Mouse (Mus musculus): ENCODE measurements around the gene Txnrd2. TPM values are rescaled to one million over a fixed set of nuclear protein-coding genes. Genes with fewer than 3 reads are reported as not detected.

Txnrd2 gene
- polyA plus RNA-seq, 1 experiment from 2014 or later, result 22.7 TPM

DNA sequence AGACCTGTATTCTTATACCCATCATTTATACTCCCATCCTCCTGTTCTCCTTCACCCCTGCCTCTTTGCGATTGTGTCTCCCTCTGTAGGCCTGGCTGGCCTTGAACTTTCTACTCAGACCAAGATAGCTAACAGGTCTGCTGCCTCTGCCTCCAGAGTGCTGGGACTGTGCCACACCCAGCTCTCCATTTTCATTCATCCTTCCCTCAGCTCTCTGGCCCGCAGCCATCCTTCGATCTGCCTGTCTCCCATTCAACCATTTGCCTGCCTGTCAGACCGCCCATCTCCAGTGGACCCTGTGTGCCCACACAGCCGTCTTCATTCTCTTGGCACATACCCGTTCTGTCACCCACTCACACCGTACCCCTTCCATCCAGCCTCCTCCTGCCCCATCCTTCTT lies 42.0 kb upstream of the Txnrd2 start:
- ATAC-seq (ENCODE audit: low FRiP score), result no peak
- Histone ChIP-seq H3K4me3 (ENCODE audit: low read depth, low read length) (no peak overlapping the region), H3K9ac (ENCODE audit: low read length) (no peak overlapping the region), H3K4me1 (ENCODE audit: control insufficient read depth, insufficient read depth, low read length) (peaks cover 72% of the 10 kb centered on the region), H3K27ac (ENCODE audit: low read depth, low read length) (no peak overlapping the region), H3K4me2 (no peak overlapping the region), H3K36me3 (ENCODE audit: control insufficient read depth, insufficient read depth, low read length) (no peaks in the 10 kb centered on the region), H3K27me3 (ENCODE audit: control insufficient read depth, insufficient read depth, low read length) (no peaks in the 10 kb centered on the region), H3K9me3 (ENCODE audit: control insufficient read depth, low read length) (no peaks in the 10 kb centered on the region)
- WGBS, result 82% methylated on average over 7 of the region's 7 CpGs
- no peak for DNase-seq (ENCODE audit: low spot score, missing footprints)

DNA sequence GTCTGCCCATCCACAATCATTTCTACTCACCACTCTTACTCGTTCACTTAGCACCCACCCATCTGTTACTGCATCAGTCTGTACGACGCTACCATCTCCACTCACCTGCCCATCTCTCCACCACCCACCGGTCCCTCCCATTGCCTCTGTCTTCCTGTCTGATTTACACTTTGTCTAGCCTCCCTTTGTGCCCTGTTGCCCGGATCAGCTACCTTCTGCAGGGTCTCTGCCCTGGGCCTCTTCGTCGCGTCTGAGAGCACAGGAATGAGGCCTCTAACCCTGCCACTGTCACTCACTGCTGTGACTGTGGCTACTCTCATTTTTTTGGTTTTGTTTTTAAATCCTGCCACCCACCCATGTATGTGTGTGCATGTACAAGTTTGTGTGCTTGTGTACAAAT lies 41.5 kb upstream of the Txnrd2 start:
- no peak overlapping the region for H3K27ac ChIP-seq (ENCODE audit: low read depth, low read length)
- no peaks in the 10 kb centered on the region for H3K9me3 ChIP-seq (ENCODE audit: control insufficient read depth, low read length)
- 55% methylated on average over 8 of the region's 8 CpGs for WGBS
- H3K4me1 ChIP-seq (ENCODE audit: control insufficient read depth, insufficient read depth, low read length), result peaks cover 69% of the 10 kb centered on the region
- H3K36me3 ChIP-seq (ENCODE audit: control insufficient read depth, insufficient read depth, low read length), result no peaks in the 10 kb centered on the region
- H3K27me3 ChIP-seq (ENCODE audit: control insufficient read depth, insufficient read depth, low read length), result no peaks in the 10 kb centered on the region
- H3K4me3 ChIP-seq (ENCODE audit: low read depth, low read length), result no peak overlapping the region
- DNase-seq (ENCODE audit: low spot score, missing footprints), result no peak
- no peak overlapping the region for H3K9ac ChIP-seq (ENCODE audit: low read length)
- no peak overlapping the region for H3K4me2 ChIP-seq
- no peak for ATAC-seq (ENCODE audit: low FRiP score)

DNA sequence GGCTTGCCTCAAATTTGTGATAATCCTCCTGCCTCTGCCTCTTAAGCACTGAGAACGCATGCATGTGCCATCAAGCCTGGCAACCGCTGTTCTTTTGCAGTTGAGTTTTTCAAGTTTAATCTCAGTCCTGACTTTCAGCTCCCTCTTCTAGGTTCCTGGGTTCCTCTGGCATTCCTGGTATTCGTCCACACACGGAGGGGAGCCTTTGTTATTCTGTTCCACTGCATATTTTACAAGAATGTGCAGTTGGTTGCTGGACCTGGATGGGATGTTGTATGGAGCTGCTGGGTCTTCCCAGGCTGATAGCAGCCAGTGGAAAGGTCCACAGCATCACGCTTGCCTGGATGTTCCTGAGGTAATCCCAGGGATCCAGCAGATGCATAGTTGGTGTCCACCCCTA lies 40.8 kb upstream of the Txnrd2 start:
- no peak overlapping the region for H3K4me2 ChIP-seq
- WGBS, result 60% methylated on average over 5 of the region's 5 CpGs
- peaks cover 62% of the 10 kb centered on the region for H3K4me1 ChIP-seq (ENCODE audit: control insufficient read depth, insufficient read depth, low read length)
- H3K27me3 ChIP-seq (ENCODE audit: control insufficient read depth, insufficient read depth, low read length), result no peaks in the 10 kb centered on the region
- no peak overlapping the region for H3K27ac ChIP-seq (ENCODE audit: low read depth, low read length)
- no peaks in the 10 kb centered on the region for H3K36me3 ChIP-seq (ENCODE audit: control insufficient read depth, insufficient read depth, low read length)
- H3K9ac ChIP-seq (ENCODE audit: low read length), result no peak overlapping the region
- H3K9me3 ChIP-seq (ENCODE audit: control insufficient read depth, low read length), result no peaks in the 10 kb centered on the region
- H3K4me3 ChIP-seq (ENCODE audit: low read depth, low read length), result no peak overlapping the region
- DNase-seq (ENCODE audit: low spot score, missing footprints) (no peak), ATAC-seq (ENCODE audit: low FRiP score) (no peak)

DNA sequence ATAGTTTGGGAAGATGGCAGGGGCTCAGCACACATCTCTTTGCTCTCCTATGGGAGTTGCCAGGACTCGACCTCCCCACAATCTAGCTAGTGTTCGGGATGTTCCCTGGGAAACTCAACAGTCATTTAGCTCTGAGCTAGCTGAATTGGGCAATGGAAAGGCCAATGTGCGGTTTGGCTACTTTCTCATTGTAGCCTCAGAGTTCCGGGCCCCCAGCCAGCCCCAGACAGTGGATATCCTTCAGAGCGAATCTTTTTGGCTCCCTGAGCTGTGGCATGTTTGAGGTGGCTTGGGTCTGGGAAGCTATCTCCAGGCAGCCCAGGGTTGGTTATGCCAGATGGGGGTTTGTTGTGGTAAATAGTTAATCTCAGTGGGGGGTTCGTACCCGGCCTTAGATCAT lies 39.7 kb upstream of the Txnrd2 start:
- H3K4me2 ChIP-seq, result no peak overlapping the region
- 82% methylated on average over 7 of the region's 7 CpGs for WGBS
- DNase-seq (ENCODE audit: low spot score, missing footprints) (no peak), ATAC-seq (ENCODE audit: low FRiP score) (no peak)
- no peaks in the 10 kb centered on the region for H3K9me3 ChIP-seq (ENCODE audit: control insufficient read depth, low read length)
- H3K4me3 ChIP-seq (ENCODE audit: low read depth, low read length), result no peak overlapping the region
- no peak overlapping the region for H3K9ac ChIP-seq (ENCODE audit: low read length)
- H3K4me1 ChIP-seq (ENCODE audit: control insufficient read depth, insufficient read depth, low read length), result peaks cover 51% of the 10 kb centered on the region
- no peaks in the 10 kb centered on the region for H3K27me3 ChIP-seq (ENCODE audit: control insufficient read depth, insufficient read depth, low read length)
- no peak overlapping the region for H3K27ac ChIP-seq (ENCODE audit: low read depth, low read length)
- no peaks in the 10 kb centered on the region for H3K36me3 ChIP-seq (ENCODE audit: control insufficient read depth, insufficient read depth, low read length)

DNA sequence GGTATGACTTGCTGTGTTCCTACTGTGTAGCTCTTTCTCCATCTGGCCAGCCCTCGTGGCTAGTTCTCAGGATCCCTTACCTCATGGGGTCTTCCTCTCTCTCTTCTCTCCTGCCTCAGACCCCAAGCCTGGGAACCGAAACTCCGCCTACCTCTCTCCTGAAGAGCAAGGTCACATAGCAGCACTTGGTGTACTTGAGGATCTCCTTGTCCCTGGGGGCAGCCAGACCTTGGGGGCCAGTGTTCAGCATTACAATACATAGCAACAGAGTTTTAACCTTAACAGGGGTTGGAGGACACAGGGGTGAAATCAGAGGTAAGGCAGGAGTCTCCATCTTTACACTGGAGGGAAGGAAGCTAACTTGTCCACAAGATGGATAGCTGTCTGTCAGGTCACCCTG lies 39.2 kb upstream of the Txnrd2 start:
- no peak overlapping the region for H3K4me3 ChIP-seq (ENCODE audit: low read depth, low read length)
- no peaks in the 10 kb centered on the region for H3K36me3 ChIP-seq (ENCODE audit: control insufficient read depth, insufficient read depth, low read length)
- 45% methylated on average over 3 of the region's 3 CpGs for whole genome bisulfite sequencing
- DNase-seq (ENCODE audit: low spot score, missing footprints) (no peak), ATAC-seq (ENCODE audit: low FRiP score) (no peak)
- H3K27ac ChIP-seq (ENCODE audit: low read depth, low read length), result no peak overlapping the region
- H3K4me1 ChIP-seq (ENCODE audit: control insufficient read depth, insufficient read depth, low read length), result peaks cover 47% of the 10 kb centered on the region
- H3K4me2 ChIP-seq, result no peak overlapping the region
- no peak overlapping the region for H3K9ac ChIP-seq (ENCODE audit: low read length)
- no peaks in the 10 kb centered on the region for H3K27me3 ChIP-seq (ENCODE audit: control insufficient read depth, insufficient read depth, low read length)
- H3K9me3 ChIP-seq (ENCODE audit: control insufficient read depth, low read length), result no peaks in the 10 kb centered on the region

DNA sequence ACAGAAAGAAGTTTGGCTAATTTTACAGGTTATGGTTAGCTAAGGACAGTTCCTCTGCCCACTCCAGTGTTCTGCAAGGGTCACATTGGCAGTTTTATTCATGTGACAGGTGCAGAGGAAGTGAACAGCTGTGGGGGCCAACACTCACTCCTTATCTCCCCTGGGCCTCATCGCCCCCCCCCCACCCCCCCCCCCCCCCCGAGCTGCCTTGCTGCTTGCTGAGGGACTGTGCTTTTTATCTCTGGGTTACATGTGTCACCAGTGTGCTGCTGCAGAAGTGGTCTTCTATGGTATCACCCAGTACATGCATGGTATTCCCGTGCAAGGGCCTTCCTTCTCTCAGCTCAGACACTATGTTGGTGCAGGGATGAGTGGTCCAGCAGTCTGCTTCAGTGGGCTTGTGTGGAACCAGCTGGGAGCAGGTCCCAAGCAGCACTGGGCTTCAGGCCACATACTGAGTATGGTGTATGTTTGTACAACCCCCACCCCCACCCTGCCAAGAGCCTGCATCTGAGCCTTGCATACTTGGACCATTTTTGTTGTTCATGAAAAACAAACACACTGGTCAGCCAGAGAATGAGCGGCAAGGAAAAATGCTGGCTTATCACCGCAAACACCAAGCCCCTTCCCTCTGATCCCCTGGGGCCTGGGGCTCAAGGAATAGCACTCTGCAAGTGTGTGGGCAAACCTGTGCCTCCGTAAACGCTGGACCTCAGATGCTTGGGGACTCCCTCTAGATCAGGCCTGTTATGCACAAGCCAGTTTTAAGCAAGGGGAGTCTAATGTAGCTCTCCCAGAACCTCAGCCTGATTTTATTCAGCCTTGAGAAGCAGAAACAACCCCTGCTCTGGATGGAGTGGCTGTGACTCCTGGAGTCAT lies 38.2 kb upstream of the Txnrd2 start:
- H3K4me3 ChIP-seq (ENCODE audit: low read depth, low read length), result no peak overlapping the region
- DNase-seq (ENCODE audit: low spot score, missing footprints) (no peak), ATAC-seq (ENCODE audit: low FRiP score) (no peak)
- H3K9ac ChIP-seq (ENCODE audit: low read length), result no peak overlapping the region; the same call in 1 of the 2 replicates
- H3K27ac ChIP-seq (ENCODE audit: low read depth, low read length), result peak overlapping the region; percentile 37
- no peak overlapping the region for H3K4me2 ChIP-seq
- H3K27me3 ChIP-seq (ENCODE audit: control insufficient read depth, insufficient read depth, low read length), result no peaks in the 10 kb centered on the region
- peaks cover 41% of the 10 kb centered on the region for H3K4me1 ChIP-seq (ENCODE audit: control insufficient read depth, insufficient read depth, low read length)
- H3K9me3 ChIP-seq (ENCODE audit: control insufficient read depth, low read length), result no peaks in the 10 kb centered on the region
- 38% methylated on average over 6 of the region's 7 CpGs for WGBS
- H3K36me3 ChIP-seq (ENCODE audit: control insufficient read depth, insufficient read depth, low read length), result no peaks in the 10 kb centered on the region

DNA sequence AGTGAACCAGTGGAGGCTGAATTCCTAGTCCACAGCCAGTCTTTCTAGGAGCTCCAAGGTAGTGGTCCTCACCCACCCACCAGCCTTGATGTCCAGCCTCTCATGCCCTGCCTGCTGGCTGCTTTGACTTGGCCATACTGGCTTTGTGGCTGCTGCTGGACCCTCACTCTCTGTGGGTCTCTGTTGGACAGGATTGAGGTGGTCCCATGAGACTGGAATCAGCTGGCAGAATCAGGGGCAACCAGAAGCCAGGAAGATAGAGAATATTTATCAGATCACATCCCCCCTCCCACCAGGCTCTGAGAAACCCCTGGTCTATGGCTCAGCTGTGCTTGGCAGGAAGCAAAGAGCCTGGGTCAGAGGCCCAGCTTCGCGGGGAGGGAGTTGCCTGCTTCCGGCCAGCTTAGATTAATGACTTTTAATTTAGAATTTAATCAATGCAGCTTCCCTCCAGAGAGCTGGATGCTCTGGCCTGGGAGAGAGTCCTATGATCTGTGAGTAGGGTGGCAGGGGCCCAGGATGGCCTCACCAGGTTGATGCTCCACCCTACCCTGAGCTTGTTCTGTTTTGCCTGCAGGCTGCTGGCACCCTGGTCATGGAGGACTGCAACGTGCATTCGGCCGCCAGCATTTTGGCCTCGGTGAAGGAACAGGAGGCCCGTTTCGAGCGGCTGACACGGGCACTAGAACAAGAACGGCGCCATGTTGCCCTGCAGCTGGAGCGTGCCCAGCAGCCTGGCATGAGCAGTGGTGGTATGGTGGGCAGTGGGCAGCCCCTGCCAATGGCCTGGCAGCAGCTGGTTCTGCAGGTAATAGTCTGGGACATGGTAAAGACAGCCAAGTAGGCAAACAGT lies 37.4 kb upstream of the Txnrd2 start:
- DNase-seq (ENCODE audit: low spot score, missing footprints) (no peak), ATAC-seq (ENCODE audit: low FRiP score) (no peak)
- H3K4me2 ChIP-seq, result no peak overlapping the region
- peak overlapping the region; percentile 7; the same call in 1 of the 2 replicates for H3K9ac ChIP-seq (ENCODE audit: low read length)
- no peaks in the 10 kb centered on the region for H3K9me3 ChIP-seq (ENCODE audit: control insufficient read depth, low read length)
- 93% methylated on average over 14 of the region's 14 CpGs for WGBS
- peak overlapping the region; percentile 37 for H3K27ac ChIP-seq (ENCODE audit: low read depth, low read length)
- H3K4me1 ChIP-seq (ENCODE audit: control insufficient read depth, insufficient read depth, low read length), result peaks cover 42% of the 10 kb centered on the region
- H3K27me3 ChIP-seq (ENCODE audit: control insufficient read depth, insufficient read depth, low read length), result no peaks in the 10 kb centered on the region
- no peaks in the 10 kb centered on the region for H3K36me3 ChIP-seq (ENCODE audit: control insufficient read depth, insufficient read depth, low read length)
- no peak overlapping the region for H3K4me3 ChIP-seq (ENCODE audit: low read depth, low read length)

DNA sequence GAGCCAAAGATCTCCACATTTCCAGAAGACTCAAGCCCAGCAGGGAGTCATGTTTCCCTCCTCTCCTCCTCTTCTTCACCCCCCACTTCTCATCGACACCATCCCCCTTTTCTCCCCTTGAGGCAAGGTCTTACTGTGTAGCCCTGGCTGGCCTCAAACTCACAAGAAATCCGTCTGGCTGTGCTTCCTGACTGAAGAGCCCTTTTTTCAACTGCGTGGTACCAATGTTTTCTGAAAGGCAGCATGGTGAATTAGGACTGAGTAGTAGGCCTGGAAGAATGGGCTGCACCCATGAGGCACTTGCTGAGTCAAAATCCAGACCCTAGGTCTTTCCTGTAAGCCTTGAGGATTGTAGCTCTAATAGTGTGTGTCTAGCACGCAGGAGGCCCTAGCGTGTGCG lies 35.8 kb upstream of the Txnrd2 start:
- WGBS, result 75% methylated on average over 6 of the region's 6 CpGs
- H3K9me3 ChIP-seq (ENCODE audit: control insufficient read depth, low read length), result no peaks in the 10 kb centered on the region
- no peak overlapping the region for H3K4me3 ChIP-seq (ENCODE audit: low read depth, low read length)
- H3K9ac ChIP-seq (ENCODE audit: low read length), result no peak overlapping the region
- no peak overlapping the region for H3K27ac ChIP-seq (ENCODE audit: low read depth, low read length)
- DNase-seq (ENCODE audit: low spot score, missing footprints), result peak; percentile 75
- no peaks in the 10 kb centered on the region for H3K36me3 ChIP-seq (ENCODE audit: control insufficient read depth, insufficient read depth, low read length)
- H3K4me1 ChIP-seq (ENCODE audit: control insufficient read depth, insufficient read depth, low read length), result peaks cover 51% of the 10 kb centered on the region
- ATAC-seq (ENCODE audit: low FRiP score), result no peak
- H3K4me2 ChIP-seq, result no peak overlapping the region
- H3K27me3 ChIP-seq (ENCODE audit: control insufficient read depth, insufficient read depth, low read length), result no peaks in the 10 kb centered on the region

DNA sequence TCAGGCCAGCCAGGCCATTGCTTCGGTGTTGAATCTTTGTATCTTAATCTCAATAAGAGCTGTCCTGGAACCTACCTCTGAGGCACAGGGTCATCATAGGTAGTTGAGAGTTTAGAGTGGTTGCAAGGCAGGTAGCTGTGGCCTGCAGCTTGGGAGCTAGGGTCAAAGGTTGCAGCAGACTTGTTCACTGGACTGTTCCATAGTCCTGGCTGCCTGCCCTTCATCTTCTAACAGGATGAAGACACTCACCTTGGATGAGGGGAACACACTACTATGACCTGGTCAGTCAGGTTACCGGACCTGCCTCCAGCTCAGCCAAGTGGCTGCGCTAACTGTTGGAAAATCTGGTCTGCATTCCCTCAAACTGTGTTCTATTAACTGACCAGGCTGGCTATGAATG lies 35.1 kb upstream of the Txnrd2 start:
- Histone ChIP-seq H3K9me3 (ENCODE audit: control insufficient read depth, low read length) (no peaks in the 10 kb centered on the region), H3K4me2 (no peak overlapping the region), H3K4me1 (ENCODE audit: control insufficient read depth, insufficient read depth, low read length) (peaks cover 58% of the 10 kb centered on the region), H3K4me3 (ENCODE audit: low read depth, low read length) (no peak overlapping the region), H3K27ac (ENCODE audit: low read depth, low read length) (no peak overlapping the region), H3K27me3 (ENCODE audit: control insufficient read depth, insufficient read depth, low read length) (no peaks in the 10 kb centered on the region), H3K9ac (ENCODE audit: low read length) (no peak overlapping the region), H3K36me3 (ENCODE audit: control insufficient read depth, insufficient read depth, low read length) (no peaks in the 10 kb centered on the region)
- no peak for DNase-seq (ENCODE audit: low spot score, missing footprints)
- no peak for ATAC-seq (ENCODE audit: low FRiP score)
- WGBS, result 98% methylated on average over 3 of the region's 3 CpGs
